Mouse (Mus musculus): Measurements from ENCODE around the gene Ephb1. TPM values are rescaled to one million over a fixed set of nuclear protein-coding genes. Genes with fewer than 3 reads are reported as not detected.

Ephb1 gene
- polyA plus RNA-seq, 1 experiment, result not detected

GRCm38 (mm10) chr9:102267311-102268027 lies 87.0 kb downstream of the Ephb1 start:
- TF ChIP-seq CTCF (IDR thresholded peaks at IDR 0.05; ENCODE audit: low read depth, low read length), result no peak
- TF ChIP-seq POLR2A (IDR thresholded peaks at IDR 0.05; ENCODE audit: borderline replicate concordance, low read depth, low read length), result no peak
- no peak overlapping the region for H3K4me3 ChIP-seq (ENCODE audit: insufficient read depth, low read length)
- H3K27ac ChIP-seq (ENCODE audit: insufficient read depth, low read depth, low read length), result no peak overlapping the region
- no peaks in the 10 kb centered on the region for H3K4me1 ChIP-seq (ENCODE audit: control insufficient read depth, insufficient read depth, low read length)

- no peaks in the 10 kb centered on the region for H3K4me1 ChIP-seq (ENCODE audit: control insufficient read depth, insufficient read depth, low read length)
- TF ChIP-seq POLR2A (IDR thresholded peaks at IDR 0.05; ENCODE audit: borderline replicate concordance, low read depth, low read length) (no peak), CTCF (IDR thresholded peaks at IDR 0.05; ENCODE audit: low read depth, low read length) (no peak)
- H3K4me3 ChIP-seq (ENCODE audit: insufficient read depth, low read length), result no peak overlapping the region
- H3K27ac ChIP-seq (ENCODE audit: insufficient read depth, low read depth, low read length), result no peak overlapping the region
Observed at GRCm38 (mm10) chr9:102263760-102264159, 90.7 kb downstream of the Ephb1 start.

GRCm38 (mm10) chr9:102262100-102262501 lies 92.4 kb downstream of the Ephb1 start:
- H3K4me1 ChIP-seq (ENCODE audit: control insufficient read depth, insufficient read depth, low read length), result no peaks in the 10 kb centered on the region
- no peak overlapping the region for H3K4me3 ChIP-seq (ENCODE audit: insufficient read depth, low read length)
- no peak for TF ChIP-seq POLR2A (IDR thresholded peaks at IDR 0.05; ENCODE audit: borderline replicate concordance, low read depth, low read length)
- TF ChIP-seq CTCF (IDR thresholded peaks at IDR 0.05; ENCODE audit: low read depth, low read length), result no peak
- H3K27ac ChIP-seq (ENCODE audit: insufficient read depth, low read depth, low read length), result no peak overlapping the region

GRCm38 (mm10) chr9:102261511-102261910 lies 93.0 kb downstream of the Ephb1 start:
- Histone ChIP-seq H3K4me3 (ENCODE audit: insufficient read depth, low read length) (no peak overlapping the region), H3K4me1 (ENCODE audit: control insufficient read depth, insufficient read depth, low read length) (no peaks in the 10 kb centered on the region), H3K27ac (ENCODE audit: insufficient read depth, low read depth, low read length) (no peak overlapping the region)
- TF ChIP-seq POLR2A (IDR thresholded peaks at IDR 0.05; ENCODE audit: borderline replicate concordance, low read depth, low read length), result no peak
- no peak for TF ChIP-seq CTCF (IDR thresholded peaks at IDR 0.05; ENCODE audit: low read depth, low read length)

GRCm38 (mm10) chr9:102256407-102256806 lies 98.1 kb downstream of the Ephb1 start:
- Histone ChIP-seq H3K4me3 (ENCODE audit: insufficient read depth, low read length) (no peak overlapping the region), H3K27ac (ENCODE audit: insufficient read depth, low read depth, low read length) (no peak overlapping the region), H3K4me1 (ENCODE audit: control insufficient read depth, insufficient read depth, low read length) (no peaks in the 10 kb centered on the region)
- TF ChIP-seq POLR2A (IDR thresholded peaks at IDR 0.05; ENCODE audit: borderline replicate concordance, low read depth, low read length) (no peak), CTCF (IDR thresholded peaks at IDR 0.05; ENCODE audit: low read depth, low read length) (no peak)

GRCm38 (mm10) chr9:102255803-102256202 lies 98.7 kb downstream of the Ephb1 start:
- Histone ChIP-seq H3K4me3 (ENCODE audit: insufficient read depth, low read length) (no peak overlapping the region), H3K27ac (ENCODE audit: insufficient read depth, low read depth, low read length) (no peak overlapping the region), H3K4me1 (ENCODE audit: control insufficient read depth, insufficient read depth, low read length) (no peaks in the 10 kb centered on the region)
- TF ChIP-seq CTCF (IDR thresholded peaks at IDR 0.05; ENCODE audit: low read depth, low read length) (no peak), POLR2A (IDR thresholded peaks at IDR 0.05; ENCODE audit: borderline replicate concordance, low read depth, low read length) (no peak)

- TF ChIP-seq CTCF (IDR thresholded peaks at IDR 0.05; ENCODE audit: low read depth, low read length), result no peak
- TF ChIP-seq POLR2A (IDR thresholded peaks at IDR 0.05; ENCODE audit: borderline replicate concordance, low read depth, low read length), result no peak
- Histone ChIP-seq H3K4me1 (ENCODE audit: control insufficient read depth, insufficient read depth, low read length) (no peaks in the 10 kb centered on the region), H3K27ac (ENCODE audit: insufficient read depth, low read depth, low read length) (no peak overlapping the region), H3K4me3 (ENCODE audit: insufficient read depth, low read length) (no peak overlapping the region)
Observed at GRCm38 (mm10) chr9:102249124-102249816, 105.2 kb downstream of the Ephb1 start.

GRCm38 (mm10) chr9:102245551-102245950 lies 108.9 kb downstream of the Ephb1 start:
- TF ChIP-seq POLR2A (IDR thresholded peaks at IDR 0.05; ENCODE audit: borderline replicate concordance, low read depth, low read length) (no peak), CTCF (IDR thresholded peaks at IDR 0.05; ENCODE audit: low read depth, low read length) (no peak)
- H3K27ac ChIP-seq (ENCODE audit: insufficient read depth, low read depth, low read length), result no peak overlapping the region
- no peaks in the 10 kb centered on the region for H3K4me1 ChIP-seq (ENCODE audit: control insufficient read depth, insufficient read depth, low read length)
- no peak overlapping the region for H3K4me3 ChIP-seq (ENCODE audit: insufficient read depth, low read length)

GRCm38 (mm10) chr9:102243296-102243695 lies 111.2 kb downstream of the Ephb1 start:
- Histone ChIP-seq H3K4me1 (ENCODE audit: control insufficient read depth, insufficient read depth, low read length) (no peaks in the 10 kb centered on the region), H3K27ac (ENCODE audit: insufficient read depth, low read depth, low read length) (no peak overlapping the region), H3K4me3 (ENCODE audit: insufficient read depth, low read length) (no peak overlapping the region)
- TF ChIP-seq CTCF (IDR thresholded peaks at IDR 0.05; ENCODE audit: low read depth, low read length), result no peak
- TF ChIP-seq POLR2A (IDR thresholded peaks at IDR 0.05; ENCODE audit: borderline replicate concordance, low read depth, low read length), result no peak

GRCm38 (mm10) chr9:102241546-102241945 lies 112.9 kb downstream of the Ephb1 start:
- no peak for TF ChIP-seq POLR2A (IDR thresholded peaks at IDR 0.05; ENCODE audit: borderline replicate concordance, low read depth, low read length)
- no peak for TF ChIP-seq CTCF (IDR thresholded peaks at IDR 0.05; ENCODE audit: low read depth, low read length)
- Histone ChIP-seq H3K4me1 (ENCODE audit: control insufficient read depth, insufficient read depth, low read length) (no peaks in the 10 kb centered on the region), H3K27ac (ENCODE audit: insufficient read depth, low read depth, low read length) (no peak overlapping the region), H3K4me3 (ENCODE audit: insufficient read depth, low read length) (no peak overlapping the region)

All from bone marrow macrophage, adult 2 months (primary cell).